Mouse (Mus musculus): Measurements from ENCODE around the gene Apoc2. TPM values are rescaled to one million over a fixed set of nuclear protein-coding genes. Genes with fewer than 3 reads are reported as not detected.

The Apoc2 gene
- polyA plus RNA-seq, 2 experiments, result 1.2 TPM; not detected in 1

- Histone ChIP-seq H3K27ac (replicated peaks; ENCODE audit: low read depth, low read length) (peak overlapping the region; percentile 61), H3K4me1 (ENCODE audit: control insufficient read depth, insufficient read depth, low read length) (peaks cover 14% of the 10 kb centered on the region), H3K4me2 (replicated peaks; ENCODE audit: low read depth, low read length, severe bottlenecking) (peak overlapping the region; percentile 87), H3K9ac (ENCODE audit: low read depth, low read length, severe bottlenecking) (peak overlapping the region; percentile 97), H3K4me3 (replicated peaks; ENCODE audit: low read length) (peak overlapping the region; percentile 100), H3K36me3 (ENCODE audit: control insufficient read depth, insufficient read depth, low read length) (peaks cover 20% of the 10 kb centered on the region), H3K27me3 (ENCODE audit: control insufficient read depth, insufficient read depth, low read length) (no peaks in the 10 kb centered on the region), H3K9me3 (ENCODE audit: control insufficient read depth, low read length) (no peaks in the 10 kb centered on the region)
- no peak for TF ChIP-seq POLR2A (IDR thresholded peaks at IDR 0.05; ENCODE audit: borderline replicate concordance, extremely low read depth, insufficient read depth, insufficient read length)
- DNase-seq (ENCODE audit: low spot score) (no peak), ATAC-seq (ENCODE audit: low FRiP score, low read depth) (0 out of 2 replicates have a peak, but pooled peaks have one; percentile 1)
- WGBS, result under 1% methylated on average over 26 of the region's 37 CpGs
These were observed 13.2 kb downstream of the Apoc2 start for GRCm38 (mm10) chr7:19664455-19664954.

GRCm38 (mm10) chr7:19663940-19664339, 13.8 kb downstream of the Apoc2 start:
- TF ChIP-seq POLR2A (IDR thresholded peaks at IDR 0.05; ENCODE audit: borderline replicate concordance, extremely low read depth, insufficient read depth, insufficient read length), result no peak
- Histone ChIP-seq H3K9ac (ENCODE audit: low read depth, low read length, severe bottlenecking) (peak overlapping the region; percentile 97), H3K27ac (replicated peaks; ENCODE audit: low read depth, low read length) (no peak overlapping the region), H3K9me3 (ENCODE audit: control insufficient read depth, low read length) (no peaks in the 10 kb centered on the region), H3K4me1 (ENCODE audit: control insufficient read depth, insufficient read depth, low read length) (peaks cover 10% of the 10 kb centered on the region), H3K4me3 (replicated peaks; ENCODE audit: low read length) (peak overlapping the region; percentile 100), H3K36me3 (ENCODE audit: control insufficient read depth, insufficient read depth, low read length) (peaks cover 21% of the 10 kb centered on the region), H3K4me2 (replicated peaks; ENCODE audit: low read depth, low read length, severe bottlenecking) (peak overlapping the region; percentile 87), H3K27me3 (ENCODE audit: control insufficient read depth, insufficient read depth, low read length) (no peaks in the 10 kb centered on the region)
- 13% methylated on average over 8 of the region's 8 CpGs for WGBS
- no peak for ATAC-seq (ENCODE audit: low FRiP score, low read depth)
- no peak for DNase-seq (ENCODE audit: low spot score)

DNA sequence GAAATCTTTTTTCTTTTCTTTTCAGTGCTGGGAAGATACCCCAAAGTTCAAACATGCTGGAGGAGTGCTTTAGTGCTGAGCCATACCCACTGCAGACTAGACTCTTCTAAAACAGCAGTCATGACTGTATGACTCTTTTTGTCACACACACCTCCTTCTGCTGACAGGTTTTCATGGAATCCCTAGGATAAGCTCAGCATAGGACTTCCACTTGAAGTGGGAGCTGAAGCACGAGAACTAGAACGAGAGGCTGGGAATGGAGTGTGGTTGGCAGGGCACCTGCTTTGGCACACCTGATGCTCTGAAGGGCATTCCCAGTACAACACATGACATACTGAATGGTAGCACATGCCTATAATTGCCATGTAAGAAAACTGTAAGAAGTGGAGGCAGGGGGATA, 25.1 kb downstream of the Apoc2 start:
- no peak overlapping the region for H3K9ac ChIP-seq (ENCODE audit: low read depth, low read length, severe bottlenecking)
- no peak overlapping the region for H3K4me2 ChIP-seq (replicated peaks; ENCODE audit: low read depth, low read length, severe bottlenecking)
- no peak for ATAC-seq (ENCODE audit: low FRiP score, low read depth)
- no peak overlapping the region for H3K4me3 ChIP-seq (replicated peaks; ENCODE audit: low read length)
- no peak for DNase-seq (ENCODE audit: low spot score)
- no peak overlapping the region for H3K27ac ChIP-seq (replicated peaks; ENCODE audit: low read depth, low read length)
- peaks cover 68% of the 10 kb centered on the region for H3K36me3 ChIP-seq (ENCODE audit: control insufficient read depth, insufficient read depth, low read length)
- H3K27me3 ChIP-seq (ENCODE audit: control insufficient read depth, insufficient read depth, low read length), result no peaks in the 10 kb centered on the region
- WGBS, result 96% methylated on average over 2 of the region's 2 CpGs
- no peak for TF ChIP-seq POLR2A (IDR thresholded peaks at IDR 0.05; ENCODE audit: borderline replicate concordance, extremely low read depth, insufficient read depth, insufficient read length)
- no peaks in the 10 kb centered on the region for H3K9me3 ChIP-seq (ENCODE audit: control insufficient read depth, low read length)
- H3K4me1 ChIP-seq (ENCODE audit: control insufficient read depth, insufficient read depth, low read length), result no peaks in the 10 kb centered on the region

- Histone ChIP-seq H3K4me3 (replicated peaks; ENCODE audit: low read length) (no peak overlapping the region), H3K9ac (ENCODE audit: low read depth, low read length, severe bottlenecking) (no peak overlapping the region), H3K36me3 (ENCODE audit: control insufficient read depth, insufficient read depth, low read length) (peaks cover 78% of the 10 kb centered on the region), H3K4me1 (ENCODE audit: control insufficient read depth, insufficient read depth, low read length) (no peaks in the 10 kb centered on the region), H3K27me3 (ENCODE audit: control insufficient read depth, insufficient read depth, low read length) (no peaks in the 10 kb centered on the region), H3K4me2 (replicated peaks; ENCODE audit: low read depth, low read length, severe bottlenecking) (no peak overlapping the region), H3K9me3 (ENCODE audit: control insufficient read depth, low read length) (no peaks in the 10 kb centered on the region), H3K27ac (replicated peaks; ENCODE audit: low read depth, low read length) (no peak overlapping the region)
- no peak for TF ChIP-seq POLR2A (IDR thresholded peaks at IDR 0.05; ENCODE audit: borderline replicate concordance, extremely low read depth, insufficient read depth, insufficient read length)
- ATAC-seq (ENCODE audit: low FRiP score, low read depth) (no peak), DNase-seq (ENCODE audit: low spot score) (no peak)
- WGBS, result 90% methylated on average over 6 of the region's 6 CpGs
These were observed 26.5 kb downstream of the Apoc2 start for GRCm38 (mm10) chr7:19651063-19651786.

GRCm38 (mm10) chr7:19641223-19641622, 36.5 kb downstream of the Apoc2 start:
- WGBS, result 95% methylated on average over 4 of the region's 4 CpGs
- H3K4me2 ChIP-seq (replicated peaks; ENCODE audit: low read depth, low read length, severe bottlenecking), result no peak overlapping the region
- TF ChIP-seq POLR2A (IDR thresholded peaks at IDR 0.05; ENCODE audit: borderline replicate concordance, extremely low read depth, insufficient read depth, insufficient read length), result no peak
- ATAC-seq (ENCODE audit: low FRiP score, low read depth) (no peak), DNase-seq (ENCODE audit: low spot score) (no peak)
- no peaks in the 10 kb centered on the region for H3K9me3 ChIP-seq (ENCODE audit: control insufficient read depth, low read length)
- H3K4me1 ChIP-seq (ENCODE audit: control insufficient read depth, insufficient read depth, low read length), result no peaks in the 10 kb centered on the region
- no peak overlapping the region for H3K27ac ChIP-seq (replicated peaks; ENCODE audit: low read depth, low read length)
- H3K27me3 ChIP-seq (ENCODE audit: control insufficient read depth, insufficient read depth, low read length), result no peaks in the 10 kb centered on the region
- peaks cover 95% of the 10 kb centered on the region for H3K36me3 ChIP-seq (ENCODE audit: control insufficient read depth, insufficient read depth, low read length)
- H3K9ac ChIP-seq (ENCODE audit: low read depth, low read length, severe bottlenecking), result no peak overlapping the region
- H3K4me3 ChIP-seq (replicated peaks; ENCODE audit: low read length), result no peak overlapping the region
